Mouse (Mus musculus) stomach, embryonic 15.5 days (tissue): Measurements from ENCODE around the gene Gm10647. TPM values are rescaled to one million over a fixed set of nuclear protein-coding genes. Genes with fewer than 3 reads are reported as not detected.
"Not testable (repeated sequence)": the region's sequence is repeated elsewhere in the genome, so short reads cannot be mapped to it uniquely, and the experiment has no call there.

Experiments
- ATAC-seq: fragments of 200-750 bp; cut with Nextera tagmentation; 2 replicates; pipeline ENCODE4 v1.8.0; 2017; ENCODE audit warnings: low read depth, moderate number of reproducible peaks, moderate TSS enrichment; ENCODE audit not compliant: insufficient read depth, low FRiP score
- H3K27ac ChIP-seq: fragments of 300-500 bp; sonication (generic); 2 replicates; pipeline ENCODE4 v1.5.1; 2015; ENCODE audit warnings: mild to moderate bottlenecking, inconsistent platforms
- H3K27me3 ChIP-seq: fragments of 300-500 bp; sonication (generic); replicated peaks from 2 replicates; pipeline ENCODE4 v1.6.1; 2015; ENCODE audit warnings: inconsistent platforms
- H3K36me3 ChIP-seq: fragments of 300-500 bp; sonication (generic); 2 replicates; pipeline ENCODE4 v1.6.1; 2015; ENCODE audit warnings: inconsistent platforms
- H3K4me1 ChIP-seq: fragments of 300-500 bp; sonication (generic); 2 replicates; pipeline ENCODE4 v1.6.1; 2015; ENCODE audit warnings: inconsistent platforms
- H3K4me2 ChIP-seq: fragments of 300-500 bp; sonication (generic); 2 replicates; pipeline ENCODE4 v1.6.1; 2015; ENCODE audit warnings: mild to moderate bottlenecking, inconsistent platforms
- H3K4me3 ChIP-seq: fragments of 300-500 bp; sonication (generic); replicated peaks from 2 replicates; pipeline ENCODE4 v1.5.1; 2015; ENCODE audit warnings: inconsistent platforms
- H3K9ac ChIP-seq: fragments of 300-500 bp; sonication (generic); 2 replicates; pipeline ENCODE4 v1.6.1; 2015; ENCODE audit warnings: inconsistent platforms
- H3K9me3 ChIP-seq: fragments of 300-500 bp; sonication (generic); 2 replicates; pipeline ENCODE4 v1.6.1; 2016; ENCODE audit warnings: inconsistent platforms
- WGBS: fragments of 180-500 bp; shearing (Covaris S2); methylation state at CpG from one replicate; pipeline ENCODE4 v1.1.7; 2015; 5-methylcytosine and 5-hydroxymethylcytosine counted together
- polyA plus RNA-seq: library from polyadenylated mRNA; unstranded; fragments of >200 nt; fragmentation: Nextera tagmentation; extraction: Ambion mirVana; gene quantifications from 2 replicates; pipeline ENCODE4 v1.2.1, GENCODE M21; 2015

Gene Gm10647
- polyA plus RNA-seq, result 0.80 and 1.0 TPM in 2 replicates

GRCm38 (mm10) chr9:66796739-66797138, at the start of gene Gm10647:
Gene Gm10647, plus strand, starts transcription at chr9:66797039.
- Histone ChIP-seq H3K4me3 (peak within 1 kb of the TSS; percentile 73), H3K27ac (peak within 1 kb of the TSS; percentile 95), H3K4me1 (no peaks in the 10 kb centered on the region), H3K27me3 (no peaks in the 10 kb centered on the region), H3K9ac (no peak within 1 kb of the TSS), H3K9me3 (no peaks in the 10 kb centered on the region), H3K4me2 (peak within 1 kb of the TSS; percentile 91), H3K36me3 (no peaks in the 10 kb centered on the region)
- WGBS, result 71% methylated on average over 5 of the region's 5 CpGs
- no peak for ATAC-seq

- no peak overlapping the region for H3K4me2 ChIP-seq
- ATAC-seq, result no peak
- WGBS, result 83% methylated on average over 15 of the region's 15 CpGs
- no peaks in the 10 kb centered on the region for H3K9me3 ChIP-seq
- H3K4me3 ChIP-seq, result no peak overlapping the region
- no peaks in the 10 kb centered on the region for H3K36me3 ChIP-seq
- H3K27ac ChIP-seq, result no peak overlapping the region
- H3K4me1 ChIP-seq, result no peaks in the 10 kb centered on the region
- H3K9ac ChIP-seq, result no peak overlapping the region
- H3K27me3 ChIP-seq, result no peaks in the 10 kb centered on the region
Observed at GRCm38 (mm10) chr9:66748390-66748789, 48.4 kb upstream of the Gm10647 start.

GRCm38 (mm10) chr9:66752849-66753248, 44.0 kb upstream of the Gm10647 start:
- H3K4me3 ChIP-seq, result no peak overlapping the region
- H3K4me2 ChIP-seq, result no peak overlapping the region
- H3K36me3 ChIP-seq, result no peaks in the 10 kb centered on the region
- H3K27me3 ChIP-seq, result no peaks in the 10 kb centered on the region
- H3K27ac ChIP-seq, result no peak overlapping the region
- 62% methylated on average over 6 of the region's 6 CpGs for WGBS
- H3K9ac ChIP-seq, result no peak overlapping the region
- no peaks in the 10 kb centered on the region for H3K4me1 ChIP-seq
- no peak for ATAC-seq
- H3K9me3 ChIP-seq, result no peaks in the 10 kb centered on the region

- H3K4me1 ChIP-seq, result no peaks in the 10 kb centered on the region
- ATAC-seq, result no peak
- no peak overlapping the region for H3K27ac ChIP-seq
- H3K4me2 ChIP-seq, result no peak overlapping the region
- 62% methylated on average over 1 of the region's 1 CpGs for WGBS
- H3K4me3 ChIP-seq, result no peak overlapping the region
- H3K9me3 ChIP-seq, result no peaks in the 10 kb centered on the region
- H3K27me3 ChIP-seq, result no peaks in the 10 kb centered on the region
- no peak overlapping the region for H3K9ac ChIP-seq
- H3K36me3 ChIP-seq, result no peaks in the 10 kb centered on the region
Observed at GRCm38 (mm10) chr9:66760991-66761390, 35.8 kb upstream of the Gm10647 start.

- Histone ChIP-seq H3K4me2 (no peak overlapping the region), H3K9ac (no peak overlapping the region), H3K4me3 (no peak overlapping the region), H3K9me3 (no peaks in the 10 kb centered on the region), H3K27ac (no peak overlapping the region), H3K36me3 (no peaks in the 10 kb centered on the region), H3K27me3 (no peaks in the 10 kb centered on the region), H3K4me1 (no peaks in the 10 kb centered on the region)
- ATAC-seq, result no peak
- 88% methylated on average over 1 of the region's 1 CpGs for whole genome bisulfite sequencing
Observed at GRCm38 (mm10) chr9:66768721-66769120, 28.1 kb upstream of the Gm10647 start.

- Histone ChIP-seq H3K9me3 (no peaks in the 10 kb centered on the region), H3K4me2 (no peak overlapping the region), H3K27me3 (no peaks in the 10 kb centered on the region), H3K36me3 (no peaks in the 10 kb centered on the region), H3K4me3 (no peak overlapping the region), H3K27ac (no peak overlapping the region), H3K4me1 (no peaks in the 10 kb centered on the region), H3K9ac (no peak overlapping the region)
- ATAC-seq, result peak; percentile 4; the same call in 1 of the 2 replicates
- 65% methylated on average over 3 of the region's 3 CpGs for WGBS
Observed at GRCm38 (mm10) chr9:66769275-66769674, 27.6 kb upstream of the Gm10647 start.

- no peaks in the 10 kb centered on the region for H3K4me1 ChIP-seq
- ATAC-seq, result no peak
- H3K27me3 ChIP-seq, result no peaks in the 10 kb centered on the region
- H3K4me2 ChIP-seq, result no peak overlapping the region
- H3K27ac ChIP-seq, result no peak overlapping the region
- H3K4me3 ChIP-seq, result no peak overlapping the region
- no peak overlapping the region for H3K9ac ChIP-seq
- H3K36me3 ChIP-seq, result no peaks in the 10 kb centered on the region
- H3K9me3 ChIP-seq, result no peaks in the 10 kb centered on the region
Observed at GRCm38 (mm10) chr9:66770701-66771100, 26.1 kb upstream of the Gm10647 start.

- H3K27me3 ChIP-seq, ATAC-seq, H3K4me1 ChIP-seq, H3K4me2 ChIP-seq, H3K9ac ChIP-seq, H3K36me3 ChIP-seq, H3K27ac ChIP-seq, H3K4me3 ChIP-seq, H3K9me3 ChIP-seq: not testable (repeated sequence)
- whole genome bisulfite sequencing, result 80% methylated on average over 1 of the region's 3 CpGs
Observed at GRCm38 (mm10) chr9:66784552-66784951, 12.3 kb upstream of the Gm10647 start.

- no peak for ATAC-seq
- no peak overlapping the region for H3K27ac ChIP-seq
- H3K27me3 ChIP-seq, result no peaks in the 10 kb centered on the region
- H3K9me3 ChIP-seq, result no peaks in the 10 kb centered on the region
- H3K4me3 ChIP-seq, result no peak overlapping the region
- H3K4me1 ChIP-seq, result no peaks in the 10 kb centered on the region
- no peaks in the 10 kb centered on the region for H3K36me3 ChIP-seq
- H3K9ac ChIP-seq, result no peak overlapping the region
- WGBS, result 6% methylated on average over 2 of the region's 2 CpGs
- H3K4me2 ChIP-seq, result no peak overlapping the region
Observed at GRCm38 (mm10) chr9:66787821-66788220, 9.0 kb upstream of the Gm10647 start.

- H3K27ac ChIP-seq, result peak overlapping the region; percentile 95
- 2% methylated on average over 43 of the region's 43 CpGs for WGBS
- H3K4me1 ChIP-seq, result no peaks in the 10 kb centered on the region
- peak overlapping the region; percentile 91 for H3K4me2 ChIP-seq
- no peaks in the 10 kb centered on the region for H3K36me3 ChIP-seq
- peak overlapping the region; percentile 73 for H3K4me3 ChIP-seq
- no peaks in the 10 kb centered on the region for H3K9me3 ChIP-seq
- ATAC-seq, result peak; percentile 1; the same call in 1 of the 2 replicates
- no peaks in the 10 kb centered on the region for H3K27me3 ChIP-seq
- H3K9ac ChIP-seq, result peak overlapping the region; percentile 54
Observed at GRCm38 (mm10) chr9:66794629-66795463, 2.0 kb upstream of the Gm10647 start.

GRCm38 (mm10) chr9:66795464-66796324, 1.1 kb upstream of the Gm10647 start, which contains the start of gene Aph1b:
Gene Aph1b, minus strand, starts transcription at chr9:66795490.
- peak within 1 kb of the TSS; percentile 54 for H3K9ac ChIP-seq
- peak within 1 kb of the TSS; percentile 73 for H3K4me3 ChIP-seq
- H3K4me1 ChIP-seq, result no peaks in the 10 kb centered on the region
- peak within 1 kb of the TSS; percentile 95 for H3K27ac ChIP-seq
- H3K9me3 ChIP-seq, result no peaks in the 10 kb centered on the region
- no peaks in the 10 kb centered on the region for H3K27me3 ChIP-seq
- ATAC-seq, result peak; percentile 98
- H3K36me3 ChIP-seq, result no peaks in the 10 kb centered on the region
- under 1% methylated on average over 42 of the region's 42 CpGs for WGBS
- peak within 1 kb of the TSS; percentile 91 for H3K4me2 ChIP-seq

- 57% methylated on average over 12 of the region's 12 CpGs for WGBS
- ATAC-seq, result no peak
- 0 out of 2 replicates have a peak, but pooled peaks cover 3% of the 10 kb centered on the region for H3K27me3 ChIP-seq
Observed at GRCm38 (mm10) chr9:66801947-66802346, 5.1 kb downstream of the Gm10647 start.

More at GRCm38 (mm10) chr9:66801947-66802346, 5.1 kb downstream of the Gm10647 start:
- Histone ChIP-seq H3K27ac (no peak overlapping the region), H3K4me3 (no peak overlapping the region), H3K9ac (no peak overlapping the region), H3K4me2 (no peak overlapping the region), H3K36me3 (no peaks in the 10 kb centered on the region), H3K4me1 (peaks cover 3% of the 10 kb centered on the region; the same call in 1 of the 2 replicates), H3K9me3 (no peaks in the 10 kb centered on the region)
